Mouse (Mus musculus) cerebellum, postnatal 4 days (tissue): ENCODE data around the gene Hs3st2.
"Not testable (repeated sequence)": the region's sequence is repeated elsewhere in the genome, so short reads cannot be mapped to it uniquely, and the experiment has no call there.

Experiments used
- DNase-seq, 2 experiments: peaks; one replicate each; pipeline ENCODE4 v3.0.0; 2022; ENCODE audit warnings: low spot score in 2 of 2, mixed read lengths in 1 of 2

The Hs3st2 gene

GRCm38 (mm10) chr7:121391225-121391983 lies at the start of gene Hs3st2:
TSS of gene Hs3st2 (plus strand) at chr7:121391859.
- peak in 1 of 2 experiments; percentile 53 for DNase-seq

- no peak for DNase-seq
These were observed 43.2 kb upstream of the Hs3st2 start for GRCm38 (mm10) chr7:121348284-121348963.

GRCm38 (mm10) chr7:121351688-121352087 lies 40.0 kb upstream of the Hs3st2 start:
- no peak for DNase-seq

GRCm38 (mm10) chr7:121361448-121361847 lies 30.2 kb upstream of the Hs3st2 start:
- not testable (repeated sequence) for DNase-seq

- no peak for DNase-seq
These were observed 26.1 kb upstream of the Hs3st2 start for GRCm38 (mm10) chr7:121365584-121365983.

- no peak for DNase-seq
These were observed 24.5 kb upstream of the Hs3st2 start for GRCm38 (mm10) chr7:121367185-121367584.

- DNase-seq = no peak
These were observed 19.7 kb upstream of the Hs3st2 start for GRCm38 (mm10) chr7:121371990-121372389.

- no peak for DNase-seq
These were observed 16.2 kb upstream of the Hs3st2 start for GRCm38 (mm10) chr7:121375456-121375855.

GRCm38 (mm10) chr7:121378942-121379341 lies 12.7 kb upstream of the Hs3st2 start:
- DNase-seq = no peak

GRCm38 (mm10) chr7:121391984-121392739 lies 503 bp downstream of the Hs3st2 start:
- peak; percentile 29 to 39 for DNase-seq

GRCm38 (mm10) chr7:121392740-121392993 lies 1.0 kb downstream of the Hs3st2 start:
- DNase-seq = no peak

- DNase-seq = peak in 1 of 2 experiments; percentile 10
These were observed 2.2 kb downstream of the Hs3st2 start for GRCm38 (mm10) chr7:121393884-121394283.

- no peak for DNase-seq
These were observed 3.2 kb downstream of the Hs3st2 start for GRCm38 (mm10) chr7:121394875-121395274.

- no peak for DNase-seq
These were observed 19.3 kb downstream of the Hs3st2 start for GRCm38 (mm10) chr7:121410716-121411506.

- DNase-seq = no peak
These were observed 19.8 kb downstream of the Hs3st2 start for GRCm38 (mm10) chr7:121411507-121411898.

GRCm38 (mm10) chr7:121436884-121437283 lies 45.2 kb downstream of the Hs3st2 start:
- DNase-seq = no peak

- DNase-seq = no peak
These were observed 49.5 kb downstream of the Hs3st2 start for GRCm38 (mm10) chr7:121441186-121441585.

GRCm38 (mm10) chr7:121444336-121444735 lies 52.7 kb downstream of the Hs3st2 start:
- DNase-seq = no peak

GRCm38 (mm10) chr7:121446281-121446680 lies 54.6 kb downstream of the Hs3st2 start:
- no peak for DNase-seq

- no peak for DNase-seq
These were observed 59.5 kb downstream of the Hs3st2 start for GRCm38 (mm10) chr7:121450951-121451843.

- no peak for DNase-seq
These were observed 65.1 kb downstream of the Hs3st2 start for GRCm38 (mm10) chr7:121456716-121457115.
